Mouse (Mus musculus) hindbrain, postnatal 0 days (tissue): Measurements from ENCODE around the gene Mysm1. TPM values are rescaled to one million over a fixed set of nuclear protein-coding genes. Genes with fewer than 3 reads are reported as not detected.

Source experiments
- ATAC-seq: fragments of 200-750 bp; cut with Nextera tagmentation; 2 replicates; pipeline ENCODE4 v1.8.0; 2017; ENCODE audit warnings: mild to moderate bottlenecking, moderate TSS enrichment, moderate library complexity
- DNase-seq: peaks from one replicate; pipeline ENCODE4 v3.0.0-alpha.2; 2015; ENCODE audit warnings: low spot score
- H3K27ac ChIP-seq: fragments of 300-500 bp; sonication (generic); 2 replicates; pipeline ENCODE4 v1.5.1; 2014; ENCODE audit warnings: mild to moderate bottlenecking
- H3K27me3 ChIP-seq: fragments of 300-500 bp; sonication (generic); 2 replicates; pipeline ENCODE4 v1.6.1; 2014; ENCODE audit warnings: low read length, mixed read lengths; ENCODE audit not compliant: insufficient read depth
- H3K36me3 ChIP-seq: fragments of 300-500 bp; sonication (generic); 2 replicates; pipeline ENCODE4 v1.6.1; 2014; ENCODE audit warnings: low read length, mixed read lengths; ENCODE audit not compliant: insufficient read depth
- H3K4me1 ChIP-seq: fragments of 300-500 bp; sonication (generic); 2 replicates; pipeline ENCODE4 v1.6.1; 2014; ENCODE audit warnings: antibody characterized with exemption, low read length, mixed read lengths; ENCODE audit not compliant: insufficient read depth
- H3K4me2 ChIP-seq: fragments of 300-500 bp; sonication (generic); 2 replicates; pipeline ENCODE4 v1.6.1; 2014; ENCODE audit warnings: low read depth, mild to moderate bottlenecking, low read length, moderate library complexity, mixed read lengths
- H3K4me3 ChIP-seq: fragments of 300-500 bp; sonication (generic); 2 replicates; pipeline ENCODE4 v1.5.1; 2014; ENCODE audit warnings: low read length
- H3K9ac ChIP-seq: fragments of 300-500 bp; sonication (generic); replicated peaks from 2 replicates; pipeline ENCODE4 v1.6.1; 2014; ENCODE audit warnings: mild to moderate bottlenecking, low read length, moderate library complexity, mixed read lengths
- H3K9me3 ChIP-seq: fragments of 300-500 bp; sonication (generic); 2 replicates; pipeline ENCODE4 v1.6.1; 2016; ENCODE audit warnings: low read length, mixed read lengths
- CTCF ChIP-seq: IDR thresholded peaks from 2 replicates; pipeline ENCODE4 v1.5.1; 2016; ENCODE audit warnings: antibody characterized with exemption, control low read depth, low read depth
- WGBS: fragments of 180-500 bp; shearing (Covaris S2); extraction: QIAGEN DNeasy Blood & Tissue Kit; methylation state at CpG from one replicate; pipeline ENCODE4 v1.1.7; 2014; 5-methylcytosine and 5-hydroxymethylcytosine counted together
- polyA plus RNA-seq: library from polyadenylated mRNA; unstranded; fragments of >200 nt; fragmentation: Nextera tagmentation; extraction: Ambion mirVana; gene quantifications from 2 replicates; pipeline ENCODE4 v1.2.1, GENCODE M21; 2015
- total RNA-seq: library from RNA; depleted of rRNA; stranded (reverse); fragments of >200 nt; gene quantifications from 2 replicates; pipeline ENCODE4 v1.2.3, GENCODE M21; 2014; rRNA removed

The Mysm1 gene
- total RNA-seq = 18.9 and 36.8 TPM in 2 replicates
- 30.1 and 31.1 TPM in 2 replicates for polyA plus RNA-seq

DNA sequence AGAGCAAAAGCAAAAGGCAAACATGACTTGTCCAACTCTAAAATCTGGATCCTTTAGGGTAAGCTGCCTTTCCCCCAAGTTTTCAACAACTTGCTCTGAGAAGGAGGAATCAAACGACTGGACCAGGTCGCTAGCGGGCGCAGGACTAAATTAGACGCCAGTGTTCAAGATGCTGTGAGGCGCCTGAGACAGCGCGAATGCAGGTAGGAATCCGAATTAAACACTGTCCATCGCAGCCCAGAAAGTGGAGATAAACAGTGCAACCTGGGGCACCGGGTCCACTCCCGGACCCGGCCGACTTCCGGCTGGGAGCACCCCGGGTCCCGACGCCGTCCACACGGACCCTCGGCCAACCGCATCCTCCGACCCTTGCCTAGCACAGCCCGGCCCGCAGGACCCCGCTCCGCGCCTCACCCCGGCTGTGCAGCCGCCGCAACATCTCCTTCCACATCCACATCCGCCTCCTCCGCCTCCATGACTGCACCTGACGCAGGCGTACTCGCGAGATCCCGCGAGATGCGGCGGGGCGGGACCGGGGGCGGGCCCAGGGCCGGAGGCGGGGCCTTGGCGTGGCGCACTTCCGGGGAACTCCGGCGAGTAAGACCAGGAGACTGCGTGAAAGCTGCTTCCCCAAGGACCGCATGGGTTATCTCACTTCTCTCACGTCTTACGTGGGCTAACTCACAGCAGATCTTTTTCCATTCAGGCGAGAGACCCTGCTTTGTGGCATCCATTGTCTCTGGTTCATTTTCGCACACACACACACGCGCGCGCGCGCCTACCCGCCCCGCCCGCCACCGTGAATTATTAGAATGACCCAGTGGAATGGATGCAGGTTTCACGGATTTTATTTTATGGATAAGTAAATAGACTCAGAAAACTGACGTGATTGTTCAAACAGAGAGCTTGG is at the start of gene Mysm1:
Mysm1 (minus strand) TSS at position 511 of the 910 bp plus-strand sequence.
- WGBS = under 1% methylated on average over 63 of the region's 69 CpGs
- peak; percentile 100 for ATAC-seq

DNA sequence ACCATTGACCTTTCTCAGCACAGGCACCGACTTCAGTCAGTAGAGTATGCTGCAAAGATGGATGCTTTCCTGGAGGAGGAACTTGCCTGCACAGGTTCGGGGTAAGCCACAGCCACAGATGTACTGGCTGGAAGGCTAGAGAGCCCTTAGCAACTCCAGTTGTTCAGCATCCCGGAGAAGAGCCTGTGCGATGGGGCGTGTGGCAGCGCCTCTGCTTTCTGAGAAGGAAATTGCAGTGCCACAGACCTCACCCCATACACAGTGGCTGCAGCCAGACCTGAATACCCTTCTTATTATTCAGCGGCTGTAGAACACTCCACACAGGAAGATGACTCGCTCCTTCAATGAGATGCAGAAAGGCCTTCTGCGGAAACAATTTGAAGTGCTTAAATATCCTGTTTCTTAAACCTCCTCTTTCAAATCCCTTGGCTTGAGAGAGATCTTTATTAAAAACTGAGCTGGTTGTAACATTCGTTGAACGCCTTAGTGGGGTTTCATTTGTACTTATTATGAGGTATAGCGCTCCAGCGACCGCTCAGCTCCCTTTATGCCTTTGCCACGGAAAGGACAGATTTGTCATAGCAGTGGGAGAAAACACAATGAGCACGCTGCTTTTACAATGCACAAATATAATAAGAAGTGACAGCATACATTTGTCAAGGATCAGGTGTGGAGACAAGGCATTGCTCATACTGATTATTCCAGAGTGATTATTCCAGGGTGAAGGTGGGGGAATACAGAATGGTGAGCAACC is 47.1 kb upstream of the Mysm1 start:
- WGBS = 57% methylated on average over 16 of the region's 16 CpGs
- peak; percentile 26; the same call in 1 of the 2 replicates for TF ChIP-seq CTCF
- Histone ChIP-seq H3K27ac (no peak overlapping the region), H3K36me3 (no peaks in the 10 kb centered on the region), H3K4me1 (no peaks in the 10 kb centered on the region), H3K4me2 (no peak overlapping the region), H3K27me3 (no peaks in the 10 kb centered on the region), H3K4me3 (no peak overlapping the region), H3K9me3 (no peaks in the 10 kb centered on the region), H3K9ac (no peak overlapping the region)
- DNase-seq = peak; percentile 24
- peak; percentile 80 for ATAC-seq

More for the DNA sequence above, at the start of gene Mysm1:
- peaks cover 10% of the 10 kb centered on the region for H3K4me1 ChIP-seq
- H3K9ac ChIP-seq = peak within 1 kb of the TSS; percentile 77
- peaks cover 4% of the 10 kb centered on the region; the same call in 1 of the 2 replicates for H3K36me3 ChIP-seq
- H3K9me3 ChIP-seq = no peaks in the 10 kb centered on the region
- peak within 1 kb of the TSS; percentile 84 for H3K4me2 ChIP-seq
- peak within 1 kb of the TSS; percentile 64 for H3K4me3 ChIP-seq
- H3K27me3 ChIP-seq = no peaks in the 10 kb centered on the region
- peak; percentile 47; the same call in 1 of the 2 replicates for TF ChIP-seq CTCF
- H3K27ac ChIP-seq = peak within 1 kb of the TSS; percentile 89
- peak; percentile 97 for DNase-seq

DNA sequence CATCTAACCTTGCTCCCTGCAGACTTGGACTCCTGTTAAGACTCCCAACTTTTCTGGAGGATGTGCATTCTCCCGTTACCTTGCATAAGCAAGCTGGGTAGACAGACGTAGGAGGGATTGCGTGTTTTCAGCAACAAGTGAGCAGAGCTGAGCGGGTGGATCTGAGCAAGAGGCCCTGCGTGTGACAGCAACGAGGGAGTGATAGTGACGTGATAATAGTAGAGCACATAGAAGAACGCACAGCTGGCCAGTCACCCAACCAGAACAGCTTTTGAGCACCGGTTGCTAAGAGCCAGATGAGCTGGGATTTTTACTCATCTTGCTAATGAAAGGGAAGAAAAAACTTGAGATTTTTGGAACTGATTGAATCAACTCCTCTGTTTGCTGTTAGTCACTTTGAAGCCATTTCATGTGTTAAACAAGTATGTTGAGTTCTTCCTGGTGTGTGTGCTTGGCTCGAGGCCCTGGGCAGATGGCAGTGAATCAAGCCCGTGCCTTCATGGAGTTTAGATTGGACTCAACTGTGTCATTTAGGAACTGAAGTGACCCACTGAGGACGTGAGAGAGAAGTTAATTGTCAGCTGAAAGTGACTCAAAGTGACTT is 44.6 kb upstream of the Mysm1 start:
- 55% methylated on average over 12 of the region's 12 CpGs for WGBS
- no peak overlapping the region for H3K4me3 ChIP-seq
- H3K36me3 ChIP-seq = no peaks in the 10 kb centered on the region
- no peaks in the 10 kb centered on the region for H3K4me1 ChIP-seq
- no peak overlapping the region for H3K4me2 ChIP-seq
- ATAC-seq = peak; percentile 80
- no peaks in the 10 kb centered on the region for H3K9me3 ChIP-seq
- DNase-seq = peak; percentile 56
- no peak overlapping the region for H3K27ac ChIP-seq
- H3K27me3 ChIP-seq = no peaks in the 10 kb centered on the region
- no peak overlapping the region for H3K9ac ChIP-seq
- TF ChIP-seq CTCF = no peak

DNA sequence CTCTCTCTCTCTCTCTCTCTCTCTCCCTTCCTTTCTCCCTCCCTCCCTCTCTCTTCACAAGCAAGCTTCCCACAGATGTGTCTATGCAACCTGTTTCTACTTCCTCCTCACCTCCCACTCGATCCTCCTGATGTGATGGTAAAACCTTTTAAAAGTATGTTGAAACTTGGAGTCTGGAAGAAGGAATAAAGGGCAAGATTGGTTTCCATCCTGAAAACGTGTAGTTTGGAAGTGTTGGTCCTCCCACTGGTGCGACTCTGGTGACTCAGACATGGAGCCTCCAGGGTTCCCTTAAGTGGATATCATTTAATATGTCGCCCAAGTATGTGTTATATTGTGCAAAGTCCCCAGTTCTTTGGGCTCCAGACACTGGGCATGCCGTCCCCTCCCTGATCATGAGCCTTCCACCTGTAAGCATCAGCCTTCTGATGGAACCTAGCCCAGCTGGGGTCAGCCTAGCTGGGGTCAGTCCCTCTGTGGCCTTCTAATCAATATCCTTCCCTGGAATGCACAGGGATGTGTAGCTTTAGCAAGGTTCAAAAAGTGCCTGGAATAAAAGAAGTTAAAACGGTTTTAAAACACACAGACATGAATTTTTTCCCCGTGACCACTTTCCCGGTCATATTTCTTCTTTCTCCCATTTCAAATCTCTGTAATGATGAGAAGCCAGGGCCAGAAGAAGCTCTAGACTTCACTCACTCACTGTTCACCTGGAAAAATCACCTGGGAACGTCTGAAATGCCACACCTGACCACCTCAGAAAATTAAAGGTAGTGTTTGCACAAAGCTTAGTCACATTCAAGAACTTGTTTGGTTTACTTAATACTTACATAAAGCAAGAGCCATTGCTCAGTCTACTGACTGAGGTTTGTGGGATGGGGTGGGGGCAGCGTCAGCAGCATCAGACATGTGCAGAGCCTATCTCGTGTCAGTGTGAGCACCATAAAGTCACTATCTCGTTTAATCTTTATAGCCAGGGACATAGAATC is 43.0 kb upstream of the Mysm1 start:
- H3K27ac ChIP-seq = no peak overlapping the region
- no peak for DNase-seq
- ATAC-seq = no peak
- H3K4me3 ChIP-seq = no peak overlapping the region
- no peaks in the 10 kb centered on the region for H3K36me3 ChIP-seq
- no peak overlapping the region for H3K4me2 ChIP-seq
- no peak for TF ChIP-seq CTCF
- no peak overlapping the region for H3K9ac ChIP-seq
- H3K9me3 ChIP-seq = no peaks in the 10 kb centered on the region
- H3K27me3 ChIP-seq = no peaks in the 10 kb centered on the region
- WGBS = 91% methylated on average over 12 of the region's 12 CpGs
- no peaks in the 10 kb centered on the region for H3K4me1 ChIP-seq

DNA sequence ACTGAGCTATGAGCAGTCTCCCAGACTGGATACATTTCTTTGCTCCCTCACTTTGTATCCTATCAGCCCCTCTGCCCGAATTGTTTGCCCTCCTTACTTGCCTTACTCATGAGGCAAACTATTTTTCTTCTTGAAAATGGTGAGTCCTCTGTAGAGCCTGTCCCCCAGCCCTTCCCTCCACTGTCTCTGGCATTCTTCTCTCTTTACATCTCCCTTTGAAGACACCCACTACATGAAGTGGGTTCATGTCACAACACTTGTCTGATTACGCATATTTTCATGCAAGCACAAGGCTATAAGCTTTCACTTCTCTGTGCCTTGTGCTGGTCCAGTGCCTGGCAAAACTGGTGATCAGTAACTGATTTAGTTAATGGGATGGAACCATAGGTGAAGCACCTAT is 41.3 kb upstream of the Mysm1 start:
- H3K27ac ChIP-seq = no peak overlapping the region
- no peak for ATAC-seq

More for the DNA sequence above, 41.3 kb upstream of the Mysm1 start:
- H3K4me1 ChIP-seq = no peaks in the 10 kb centered on the region
- no peaks in the 10 kb centered on the region for H3K9me3 ChIP-seq
- no peak overlapping the region for H3K4me3 ChIP-seq
- WGBS = 92% methylated on average over 2 of the region's 2 CpGs
- H3K4me2 ChIP-seq = no peak overlapping the region
- H3K27me3 ChIP-seq = no peaks in the 10 kb centered on the region
- no peak overlapping the region for H3K9ac ChIP-seq
- DNase-seq = no peak
- no peaks in the 10 kb centered on the region for H3K36me3 ChIP-seq
- TF ChIP-seq CTCF = no peak
